Mouse (Mus musculus): ENCODE measurements around the gene A1cf.

GRCm38 (mm10) chr19:31913946-31914345, 45.4 kb downstream of the A1cf start:
- TF ChIP-seq POLR2A (IDR thresholded peaks at IDR 0.05; ENCODE audit: insufficient read length, low read depth) (no peak), MYOG (IDR thresholded peaks at IDR 0.05; ENCODE audit: control insufficient read depth in 1 of 3, insufficient read depth in 1 of 3, insufficient read length in 2 of 3, low read depth in 2 of 3) (no peak), CEBPB (IDR thresholded peaks at IDR 0.05; ENCODE audit: insufficient read depth, poor library complexity, severe bottlenecking) (no peak), USF1 (IDR thresholded peaks at IDR 0.05; ENCODE audit: low read depth) (no peak), E2F4 (IDR thresholded peaks at IDR 0.05; ENCODE audit: insufficient read depth) (no peak), POLR2AphosphoS2 (IDR thresholded peaks at IDR 0.05; ENCODE audit: insufficient read length, low read depth) (no peak), MAX (IDR thresholded peaks at IDR 0.05; ENCODE audit: low read depth) (no peak), SRF (IDR thresholded peaks at IDR 0.05; ENCODE audit: control insufficient read depth, insufficient read length, low read depth) (no peak), MYOD1 (IDR thresholded peaks at IDR 0.05; ENCODE audit: control insufficient read depth in 1 of 3, insufficient read length in 2 of 3, low read depth in 2 of 3) (no peak)
